Mouse (Mus musculus) lung, postnatal 0 days (tissue): Measurements from ENCODE around the gene Vps26b. TPM values are rescaled to one million over a fixed set of nuclear protein-coding genes. Genes with fewer than 3 reads are reported as not detected.

Experiments used
- ATAC-seq: fragments of 200-750 bp; cut with Nextera tagmentation; 2 replicates; pipeline ENCODE4 v1.8.0; 2017; ENCODE audit warnings: moderate library complexity
- DNase-seq: peaks from one replicate; pipeline ENCODE4 v3.0.0-alpha.2; 2016; ENCODE audit warnings: low spot score
- H3K27ac ChIP-seq: fragments of 300-500 bp; sonication (generic); 2 replicates; pipeline ENCODE4 v1.5.1; 2014; ENCODE audit warnings: antibody characterized with exemption, mild to moderate bottlenecking, low read length, mixed read lengths
- H3K27me3 ChIP-seq: fragments of 300-500 bp; sonication (generic); replicated peaks from 2 replicates; pipeline ENCODE4 v1.6.1; 2014; ENCODE audit warnings: low read length, mixed read lengths; ENCODE audit not compliant: insufficient read depth
- H3K36me3 ChIP-seq: fragments of 300-500 bp; sonication (generic); 2 replicates; pipeline ENCODE4 v1.6.1; 2014; ENCODE audit warnings: low read length, mixed read lengths; ENCODE audit not compliant: insufficient read depth
- H3K4me1 ChIP-seq: fragments of 300-500 bp; sonication (generic); 2 replicates; pipeline ENCODE4 v1.6.1; 2014; ENCODE audit warnings: antibody characterized with exemption, low read depth, low read length, mixed read lengths; ENCODE audit not compliant: insufficient read depth
- H3K4me2 ChIP-seq: fragments of 300-500 bp; sonication (generic); replicated peaks from 2 replicates; pipeline ENCODE4 v1.6.1; 2014; ENCODE audit warnings: low read depth, mild to moderate bottlenecking, low read length, moderate library complexity, mixed read lengths
- H3K4me3 ChIP-seq: fragments of 300-500 bp; sonication (generic); 2 replicates; pipeline ENCODE4 v1.5.1; 2014; ENCODE audit warnings: low read depth, low read length
- H3K9ac ChIP-seq: fragments of 300-500 bp; sonication (generic); replicated peaks from 2 replicates; pipeline ENCODE4 v1.6.1; 2014; ENCODE audit warnings: low read depth, mild to moderate bottlenecking
- H3K9me3 ChIP-seq: fragments of 300-500 bp; sonication (generic); 2 replicates; pipeline ENCODE4 v1.6.1; 2016; ENCODE audit warnings: low read length, mixed read lengths
- CTCF ChIP-seq: IDR thresholded peaks from 2 replicates; pipeline ENCODE4 v1.5.1; 2016; ENCODE audit warnings: antibody characterized with exemption, mild to moderate bottlenecking
- EP300 ChIP-seq: IDR thresholded peaks from 2 replicates; pipeline ENCODE4 v1.6.1; 2016; ENCODE audit warnings: antibody characterized with exemption, mild to moderate bottlenecking, control low read depth
- WGBS: fragments of 180-500 bp; shearing (Covaris S2); extraction: QIAGEN DNeasy Blood & Tissue Kit; methylation state at CpG from one replicate; pipeline ENCODE4 v1.1.7; 2014; 5-methylcytosine and 5-hydroxymethylcytosine counted together
- polyA plus RNA-seq: library from polyadenylated mRNA; unstranded; fragments of >200 nt; fragmentation: Nextera tagmentation; extraction: Ambion mirVana; gene quantifications from 2 replicates; pipeline ENCODE4 v1.2.1, GENCODE M21; 2015

Gene Vps26b
- polyA plus RNA-seq, 1 experiment from 2014 or later = 16.7 TPM

GRCm38 (mm10) chr9:27043892-27044291, 14.0 kb upstream of the Vps26b start:
- no peaks in the 10 kb centered on the region for H3K27me3 ChIP-seq
- TF ChIP-seq CTCF (no peak), EP300 (no peak)
- H3K9me3 ChIP-seq = no peaks in the 10 kb centered on the region
- no peaks in the 10 kb centered on the region for H3K4me1 ChIP-seq
- no peak overlapping the region for H3K4me2 ChIP-seq
- H3K36me3 ChIP-seq = peaks cover 20% of the 10 kb centered on the region
- ATAC-seq = no peak
- H3K27ac ChIP-seq = no peak overlapping the region
- no peak for DNase-seq
- 79% methylated on average over 5 of the region's 5 CpGs for WGBS
- no peak overlapping the region for H3K9ac ChIP-seq
- H3K4me3 ChIP-seq = no peak overlapping the region

GRCm38 (mm10) chr9:27030763-27031100, 867 bp upstream of the Vps26b start:
- peak overlapping the region; percentile 98 for H3K4me3 ChIP-seq
- ATAC-seq (peak; percentile 2), DNase-seq (no peak)
- 0 out of 2 replicates have a peak overlapping the region, but pooled peaks have one; percentile 32 for H3K27ac ChIP-seq
- TF ChIP-seq CTCF (no peak), EP300 (no peak)
- peaks cover 23% of the 10 kb centered on the region; the same call in 1 of the 2 replicates for H3K4me1 ChIP-seq
- WGBS = 0% methylated on average over 17 of the region's 17 CpGs
- H3K9ac ChIP-seq = peak overlapping the region; percentile 56
- H3K9me3 ChIP-seq = no peaks in the 10 kb centered on the region
- H3K36me3 ChIP-seq = no peaks in the 10 kb centered on the region
- peak overlapping the region; percentile 88 for H3K4me2 ChIP-seq
- H3K27me3 ChIP-seq = no peaks in the 10 kb centered on the region

GRCm38 (mm10) chr9:27029022-27029827, 640 bp downstream of the Vps26b start:
- ATAC-seq (peak; percentile 18), DNase-seq (peak; percentile 64)
- peak overlapping the region; percentile 98 for H3K4me3 ChIP-seq
- H3K27ac ChIP-seq = peak overlapping the region; percentile 96
- TF ChIP-seq CTCF (peak; percentile 42), EP300 (no peak)
- H3K9me3 ChIP-seq = no peaks in the 10 kb centered on the region
- H3K36me3 ChIP-seq = no peaks in the 10 kb centered on the region
- peaks cover 23% of the 10 kb centered on the region; the same call in 1 of the 2 replicates for H3K4me1 ChIP-seq
- peak overlapping the region; percentile 84 for H3K9ac ChIP-seq
- no peaks in the 10 kb centered on the region for H3K27me3 ChIP-seq
- under 1% methylated on average over 51 of the region's 52 CpGs for WGBS
- H3K4me2 ChIP-seq = peak overlapping the region; percentile 88

- peaks cover 23% of the 10 kb centered on the region; the same call in 1 of the 2 replicates for H3K4me1 ChIP-seq
- ATAC-seq (no peak), DNase-seq (peak; percentile 7)
- no peaks in the 10 kb centered on the region for H3K9me3 ChIP-seq
- no peak overlapping the region for H3K27ac ChIP-seq
- H3K4me3 ChIP-seq = no peak overlapping the region
- H3K36me3 ChIP-seq = no peaks in the 10 kb centered on the region
- no peak overlapping the region for H3K9ac ChIP-seq
- WGBS = 19% methylated on average over 1 of the region's 1 CpGs
- no peak for TF ChIP-seq CTCF
- TF ChIP-seq EP300 = no peak
- H3K27me3 ChIP-seq = no peaks in the 10 kb centered on the region
- H3K4me2 ChIP-seq = no peak overlapping the region; the same call in 1 of the 2 replicates
These were observed 3.2 kb downstream of the Vps26b start for GRCm38 (mm10) chr9:27026708-27027107.

GRCm38 (mm10) chr9:27023681-27024080, 6.2 kb downstream of the Vps26b start:
- no peaks in the 10 kb centered on the region for H3K27me3 ChIP-seq
- no peak overlapping the region for H3K4me3 ChIP-seq
- no peaks in the 10 kb centered on the region for H3K9me3 ChIP-seq
- no peak overlapping the region for H3K4me2 ChIP-seq
- H3K27ac ChIP-seq = no peak overlapping the region
- no peak for TF ChIP-seq EP300
- TF ChIP-seq CTCF = no peak
- DNase-seq (no peak), ATAC-seq (no peak)
- 68% methylated on average over 4 of the region's 4 CpGs for WGBS
- peaks cover 20% of the 10 kb centered on the region; the same call in 1 of the 2 replicates for H3K4me1 ChIP-seq
- H3K9ac ChIP-seq = no peak overlapping the region
- H3K36me3 ChIP-seq = no peaks in the 10 kb centered on the region; the same call in 1 of the 2 replicates

- H3K9ac ChIP-seq = no peak overlapping the region
- WGBS = 96% methylated on average over 10 of the region's 10 CpGs
- no peaks in the 10 kb centered on the region for H3K9me3 ChIP-seq
- peaks cover 15% of the 10 kb centered on the region for H3K36me3 ChIP-seq
- no peaks in the 10 kb centered on the region for H3K4me1 ChIP-seq
- TF ChIP-seq EP300 (no peak), CTCF (no peak)
- no peak for DNase-seq
- no peaks in the 10 kb centered on the region for H3K27me3 ChIP-seq
- H3K4me3 ChIP-seq = no peak overlapping the region
- no peak overlapping the region for H3K27ac ChIP-seq
- no peak for ATAC-seq
- H3K4me2 ChIP-seq = no peak overlapping the region
These were observed 10.9 kb downstream of the Vps26b start for GRCm38 (mm10) chr9:27018961-27019360.
